Mouse (Mus musculus): ENCODE measurements around the gene Spink2.

GRCm38 (mm10) chr5:77202238-77202637 lies 9.0 kb downstream of the Spink2 start:
- TF ChIP-seq CTCF (IDR thresholded peaks at IDR 0.05; ENCODE audit: control insufficient read depth, insufficient read depth, insufficient read length) (no peak), USF1 (IDR thresholded peaks at IDR 0.05; ENCODE audit: low read depth) (no peak), CEBPB (IDR thresholded peaks at IDR 0.05; ENCODE audit: low read depth) (no peak), FOSL1 (IDR thresholded peaks at IDR 0.05; ENCODE audit: insufficient read depth, low read length, poor library complexity, severe bottlenecking) (no peak), MAX (IDR thresholded peaks at IDR 0.05) (no peak)
